Mouse (Mus musculus) midbrain, embryonic 15.5 days (tissue): ENCODE measurements around the gene Nyap2. TPM values are rescaled to one million over a fixed set of nuclear protein-coding genes. Genes with fewer than 3 reads are reported as not detected.
A peak's percentile ranks its signal among the peaks of the same experiment; 100 is the strongest.
"Not testable (repeated sequence)": the region's sequence is repeated elsewhere in the genome, so short reads cannot be mapped to it uniquely, and the experiment has no call there.

Experiments
- ATAC-seq: fragments of 200-750 bp; cut with Nextera tagmentation; replicated peaks from 2 replicates; pipeline ENCODE4 v1.8.0; 2017; ENCODE audit warnings: moderate TSS enrichment
- H3K27ac ChIP-seq: fragments of 300-500 bp; sonication (generic); 2 replicates; pipeline ENCODE4 v1.5.1; 2015; ENCODE audit warnings: mild to moderate bottlenecking, inconsistent platforms
- H3K27me3 ChIP-seq: fragments of 300-500 bp; sonication (generic); replicated peaks from 2 replicates; pipeline ENCODE4 v1.6.1; 2015; ENCODE audit warnings: inconsistent platforms
- H3K36me3 ChIP-seq: fragments of 300-500 bp; sonication (generic); replicated peaks from 2 replicates; pipeline ENCODE4 v1.6.1; 2015; ENCODE audit warnings: inconsistent platforms
- H3K4me1 ChIP-seq: fragments of 300-500 bp; sonication (generic); 2 replicates; pipeline ENCODE4 v1.6.1; 2015; ENCODE audit warnings: inconsistent platforms
- H3K4me2 ChIP-seq: fragments of 300-500 bp; sonication (generic); 2 replicates; pipeline ENCODE4 v1.6.1; 2015; ENCODE audit warnings: inconsistent platforms, mild to moderate bottlenecking, moderate library complexity
- H3K4me3 ChIP-seq: fragments of 300-500 bp; sonication (generic); 2 replicates; pipeline ENCODE4 v1.5.1; 2015; ENCODE audit warnings: mild to moderate bottlenecking, inconsistent platforms
- H3K9ac ChIP-seq: fragments of 300-500 bp; sonication (generic); 2 replicates; pipeline ENCODE4 v1.6.1; 2015; ENCODE audit warnings: mild to moderate bottlenecking, inconsistent platforms
- H3K9me3 ChIP-seq: fragments of 300-500 bp; sonication (generic); 2 replicates; pipeline ENCODE4 v1.6.1; 2016; ENCODE audit warnings: inconsistent platforms
- WGBS: fragments of 180-500 bp; shearing (Covaris S2); methylation state at CpG from one replicate; pipeline ENCODE4 v1.1.7; 2015; ENCODE audit warnings: mixed read lengths; 5-methylcytosine and 5-hydroxymethylcytosine counted together
- polyA plus RNA-seq: library from polyadenylated mRNA; unstranded; fragments of >200 nt; fragmentation: Nextera tagmentation; extraction: Ambion mirVana; gene quantifications from 2 replicates; pipeline ENCODE4 v1.2.1, GENCODE M21; 2015

Gene Nyap2
- polyA plus RNA-seq, 1 experiment from 2014 or later = 12.5 TPM

DNA sequence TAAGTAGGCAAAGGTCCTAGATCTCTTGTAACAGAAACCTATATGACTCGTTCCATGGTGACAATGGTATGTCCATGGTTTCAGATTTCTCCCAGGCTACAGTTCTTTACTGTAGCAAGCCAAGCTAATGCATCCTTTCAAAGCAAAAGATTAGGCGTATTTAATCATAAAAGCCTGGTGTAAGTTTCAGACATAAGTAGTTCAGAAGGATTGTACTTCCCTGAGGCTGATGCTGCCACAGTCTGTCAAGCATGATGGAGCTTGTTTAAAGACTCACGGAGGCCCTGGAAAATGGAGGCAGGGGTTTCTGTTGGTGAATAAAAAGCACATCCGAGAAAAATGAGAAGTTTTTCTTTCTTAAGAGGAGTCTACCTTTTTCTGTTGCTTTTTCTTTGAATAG, 134.7 kb downstream of the Nyap2 start:
- no peak overlapping the region for H3K4me3 ChIP-seq
- ATAC-seq = no peak
- no peaks in the 10 kb centered on the region for H3K27me3 ChIP-seq
- H3K36me3 ChIP-seq = no peaks in the 10 kb centered on the region
- no peaks in the 10 kb centered on the region for H3K4me1 ChIP-seq
- no peak overlapping the region for H3K9ac ChIP-seq
- H3K27ac ChIP-seq = no peak overlapping the region
- no peak overlapping the region for H3K4me2 ChIP-seq
- WGBS = 62% methylated on average over 4 of the region's 4 CpGs
- H3K9me3 ChIP-seq = no peaks in the 10 kb centered on the region

DNA sequence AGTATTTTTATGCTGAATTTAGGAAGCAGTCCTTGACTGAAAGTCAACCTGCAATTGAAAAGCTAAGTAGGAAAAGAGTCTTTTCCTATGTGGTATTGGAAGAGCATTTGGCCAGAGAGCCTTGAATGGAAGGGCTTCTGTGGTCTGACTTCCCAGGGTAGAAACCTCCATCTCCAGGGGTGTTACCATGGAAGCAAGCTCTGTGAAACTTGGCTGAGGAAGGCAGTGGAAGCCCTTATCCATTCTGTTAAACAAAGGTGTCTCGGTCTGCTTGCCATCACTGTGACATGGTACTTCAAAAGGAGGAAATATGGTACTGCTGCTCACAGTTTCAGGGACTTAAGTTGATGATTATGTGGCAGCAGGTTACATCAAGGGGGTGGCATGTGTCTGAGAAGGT, 143.0 kb downstream of the Nyap2 start:
- ATAC-seq = no peak

DNA sequence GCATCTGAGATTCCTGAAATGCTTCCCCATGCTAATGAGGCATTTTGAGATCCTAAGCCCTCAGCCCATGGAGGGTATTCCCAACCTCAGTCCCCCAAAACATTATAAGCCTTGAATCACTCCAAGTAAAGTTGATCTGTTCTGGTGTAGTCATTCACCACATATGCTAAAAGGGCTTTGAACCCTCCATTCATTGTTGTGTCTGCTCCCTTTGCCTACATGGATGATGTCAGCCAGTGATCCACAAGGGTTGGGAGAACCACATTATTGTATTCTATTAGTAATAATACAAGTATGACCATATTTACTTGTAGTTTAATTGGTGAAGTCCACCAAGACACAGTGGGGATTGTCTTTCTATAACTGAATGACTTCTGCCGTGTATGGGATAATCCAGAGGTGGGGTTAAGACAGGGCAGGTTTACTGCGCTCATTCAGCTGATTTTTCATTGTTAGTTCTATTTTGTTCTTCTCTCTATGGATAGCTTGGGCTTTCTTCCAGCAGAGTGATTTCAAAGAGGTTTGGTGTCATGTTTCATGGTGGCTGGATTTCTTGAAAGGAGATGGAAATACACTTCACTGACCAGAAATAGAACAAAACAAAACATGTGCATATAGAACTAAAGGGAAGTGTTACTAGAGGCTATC, 155.1 kb downstream of the Nyap2 start:
- H3K36me3 ChIP-seq = no peaks in the 10 kb centered on the region
- no peaks in the 10 kb centered on the region for H3K4me1 ChIP-seq
- no peak for ATAC-seq
- no peaks in the 10 kb centered on the region for H3K27me3 ChIP-seq
- H3K27ac ChIP-seq = no peak overlapping the region
- H3K9ac ChIP-seq = no peak overlapping the region
- 13% methylated on average over 2 of the region's 2 CpGs for WGBS
- H3K4me3 ChIP-seq = no peak overlapping the region
- no peaks in the 10 kb centered on the region for H3K9me3 ChIP-seq
- H3K4me2 ChIP-seq = no peak overlapping the region

More for the DNA sequence above, 143.0 kb downstream of the Nyap2 start:
- H3K4me1 ChIP-seq = no peaks in the 10 kb centered on the region
- H3K27ac ChIP-seq = no peak overlapping the region
- no peak overlapping the region for H3K4me2 ChIP-seq
- 12% methylated on average over 1 of the region's 1 CpGs for WGBS
- no peak overlapping the region for H3K9ac ChIP-seq
- no peaks in the 10 kb centered on the region for H3K27me3 ChIP-seq
- H3K4me3 ChIP-seq = no peak overlapping the region
- no peaks in the 10 kb centered on the region for H3K9me3 ChIP-seq
- H3K36me3 ChIP-seq = no peaks in the 10 kb centered on the region

DNA sequence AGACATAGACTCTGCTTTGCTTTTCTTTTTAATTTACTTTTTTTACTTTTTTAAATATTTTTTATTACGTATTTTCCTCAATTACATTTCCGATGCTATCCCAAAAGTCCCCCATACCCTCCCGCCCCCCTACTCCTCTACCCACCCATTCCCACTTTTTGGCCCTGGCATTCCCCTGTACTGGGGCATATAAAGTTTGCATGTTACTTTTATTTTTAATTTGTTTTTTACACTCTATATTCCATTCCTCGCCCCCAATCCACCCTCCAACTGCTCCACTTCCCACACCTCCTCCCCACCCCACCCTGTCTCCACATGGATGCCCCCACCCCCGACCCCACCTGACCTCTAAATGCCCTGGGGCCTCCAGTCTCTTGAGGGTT, 155.6 kb downstream of the Nyap2 start:
- H3K4me1 ChIP-seq, H3K9me3 ChIP-seq, H3K27me3 ChIP-seq, H3K9ac ChIP-seq, H3K27ac ChIP-seq, ATAC-seq, H3K4me3 ChIP-seq, H3K36me3 ChIP-seq, H3K4me2 ChIP-seq: not testable (repeated sequence)
- WGBS = 61% methylated on average over 5 of the region's 5 CpGs

DNA sequence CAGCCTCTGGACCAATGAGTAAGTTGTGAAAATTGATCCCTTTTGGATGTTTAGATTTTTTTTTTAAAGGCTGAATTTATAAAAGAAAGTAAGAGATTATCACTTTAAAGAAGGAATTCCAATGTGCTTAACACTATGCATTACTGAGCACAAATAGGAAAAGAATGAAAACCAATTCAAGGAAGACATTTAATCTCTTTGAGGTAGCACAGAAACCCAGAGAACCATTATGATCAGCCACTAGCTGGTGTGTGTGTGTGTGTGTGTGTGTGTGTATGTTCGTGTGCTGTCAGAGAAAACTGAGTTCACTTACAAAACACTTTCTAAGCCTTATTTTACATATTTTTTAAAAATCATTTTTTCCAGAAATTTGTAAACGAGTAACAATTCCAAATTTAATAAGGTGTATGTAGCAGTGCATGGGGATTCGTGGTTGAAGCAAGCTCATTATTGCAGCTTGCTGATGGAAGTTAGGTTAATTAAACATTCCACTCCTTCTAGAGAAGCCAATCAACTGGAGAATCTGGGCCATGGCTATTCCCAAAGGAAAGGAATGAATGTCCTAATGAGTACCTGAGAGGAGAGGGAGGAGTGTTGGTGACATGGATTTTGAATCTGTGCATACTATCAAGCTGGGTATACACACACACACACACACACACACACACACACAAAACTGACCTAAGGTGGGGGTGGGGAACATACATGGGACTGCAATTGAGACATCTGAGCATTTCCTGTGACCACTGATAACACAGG, 171.9 kb downstream of the Nyap2 start:
- Histone ChIP-seq H3K9me3 (no peaks in the 10 kb centered on the region), H3K4me3 (no peak overlapping the region), H3K36me3 (no peaks in the 10 kb centered on the region), H3K4me1 (no peaks in the 10 kb centered on the region), H3K27ac (no peak overlapping the region), H3K9ac (no peak overlapping the region), H3K4me2 (no peak overlapping the region), H3K27me3 (no peaks in the 10 kb centered on the region)
- peak; percentile 58; the same call in 1 of the 2 replicates for ATAC-seq
- 37% methylated on average over 3 of the region's 3 CpGs for WGBS

DNA sequence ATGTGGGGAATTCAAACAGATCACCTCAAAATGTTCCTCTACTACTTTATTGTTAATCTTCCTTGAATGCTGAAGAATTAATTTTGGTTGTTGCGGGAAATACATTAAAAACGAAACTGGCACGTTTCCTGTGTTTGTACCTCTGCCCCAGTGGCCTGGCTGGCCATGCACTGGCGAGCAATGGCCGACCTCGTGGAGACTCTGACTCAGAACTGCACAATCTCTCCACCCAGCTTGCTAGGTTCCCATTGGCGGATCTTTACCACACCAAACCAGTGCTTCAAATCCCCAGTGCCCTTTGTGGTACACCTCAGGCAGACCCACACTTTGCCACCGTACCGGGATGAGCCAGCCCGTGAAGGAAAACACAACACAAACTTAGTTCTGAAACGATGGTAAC, 173.3 kb downstream of the Nyap2 start:
- 91% methylated on average over 11 of the region's 11 CpGs for WGBS
- Histone ChIP-seq H3K27me3 (no peaks in the 10 kb centered on the region), H3K27ac (no peak overlapping the region), H3K4me3 (no peak overlapping the region), H3K4me2 (no peak overlapping the region), H3K4me1 (no peaks in the 10 kb centered on the region), H3K9ac (no peak overlapping the region), H3K36me3 (no peaks in the 10 kb centered on the region), H3K9me3 (no peaks in the 10 kb centered on the region)
- ATAC-seq = no peak

DNA sequence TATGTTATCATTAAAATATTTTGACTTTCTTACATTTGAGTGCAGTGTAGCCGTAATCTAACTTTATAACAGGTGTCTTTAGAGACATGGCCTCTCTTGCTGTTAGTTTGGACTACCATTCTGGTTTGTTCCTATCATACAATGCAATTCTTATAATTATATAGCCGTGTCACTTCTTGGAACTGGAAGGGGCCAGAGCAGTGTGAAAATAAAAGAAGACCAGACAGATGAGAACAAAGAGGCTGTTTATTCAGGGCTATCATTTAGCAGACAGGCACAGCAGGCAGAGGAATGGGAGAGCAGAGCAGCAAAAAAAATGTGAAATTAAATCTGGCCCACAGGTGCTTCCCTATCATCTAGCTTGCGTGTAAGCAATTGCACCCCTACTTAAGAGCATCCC, 189.7 kb downstream of the Nyap2 start:
- no peak for ATAC-seq
- Histone ChIP-seq H3K9ac (no peak overlapping the region), H3K9me3 (no peaks in the 10 kb centered on the region), H3K36me3 (no peaks in the 10 kb centered on the region), H3K27me3 (no peaks in the 10 kb centered on the region), H3K4me2 (no peak overlapping the region), H3K4me3 (no peak overlapping the region), H3K27ac (no peak overlapping the region), H3K4me1 (no peaks in the 10 kb centered on the region)
- WGBS = 48% methylated on average over 3 of the region's 3 CpGs

DNA sequence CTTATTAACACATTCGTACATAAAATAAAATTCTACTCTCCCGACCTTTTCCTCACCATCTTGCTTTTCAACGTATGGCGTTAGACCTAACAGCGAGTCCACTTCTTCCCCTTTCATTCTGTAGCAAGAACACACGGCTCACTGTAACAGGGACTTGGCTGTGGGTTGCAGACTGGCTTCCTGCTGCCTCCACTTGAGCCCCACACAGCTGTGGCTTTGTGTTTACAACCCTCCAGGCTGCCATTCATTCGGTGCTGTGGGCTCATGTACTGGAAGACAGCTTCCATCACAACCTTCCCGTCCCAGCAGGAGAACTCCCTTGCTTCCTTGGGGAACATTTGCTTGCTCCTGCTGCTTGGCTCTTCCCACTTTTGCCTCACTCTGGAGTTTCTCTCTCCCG, 204.2 kb downstream of the Nyap2 start:
- H3K4me2 ChIP-seq = no peak overlapping the region
- no peaks in the 10 kb centered on the region for H3K4me1 ChIP-seq
- H3K27ac ChIP-seq = no peak overlapping the region
- no peak; the same call in 1 of the 2 replicates for ATAC-seq
- no peak overlapping the region for H3K9ac ChIP-seq
- no peaks in the 10 kb centered on the region for H3K9me3 ChIP-seq
- H3K36me3 ChIP-seq = no peaks in the 10 kb centered on the region
- H3K27me3 ChIP-seq = no peaks in the 10 kb centered on the region
- WGBS = 53% methylated on average over 9 of the region's 9 CpGs
- H3K4me3 ChIP-seq = no peak overlapping the region

DNA sequence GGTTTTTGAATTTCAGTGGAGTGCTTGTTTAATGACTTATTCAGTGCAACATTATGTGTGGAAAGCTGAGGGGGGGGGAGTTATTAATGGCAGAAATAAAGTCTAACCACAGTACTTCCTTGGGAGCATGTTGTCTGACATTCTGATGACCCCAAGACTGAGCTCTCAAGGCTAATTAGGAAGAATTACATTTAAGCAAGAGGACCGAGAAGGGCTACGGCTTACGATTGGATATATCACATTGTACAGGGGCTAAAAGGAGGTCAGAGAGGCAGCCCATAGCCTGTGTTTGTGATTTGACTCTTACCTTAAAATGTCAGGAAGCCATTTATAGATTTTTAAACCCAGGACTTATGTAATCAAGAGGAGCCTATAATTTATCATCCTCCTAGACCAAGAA, 208.9 kb downstream of the Nyap2 start:
- H3K9me3 ChIP-seq = no peaks in the 10 kb centered on the region
- no peak overlapping the region for H3K4me3 ChIP-seq
- WGBS = 76% methylated on average over 3 of the region's 3 CpGs
- H3K36me3 ChIP-seq = no peaks in the 10 kb centered on the region
- ATAC-seq = no peak
- no peak overlapping the region for H3K4me2 ChIP-seq
- H3K27ac ChIP-seq = no peak overlapping the region
- no peaks in the 10 kb centered on the region for H3K27me3 ChIP-seq
- H3K9ac ChIP-seq = no peak overlapping the region
- H3K4me1 ChIP-seq = 0 out of 2 replicates have a peak, but pooled peaks cover 2% of the 10 kb centered on the region

DNA sequence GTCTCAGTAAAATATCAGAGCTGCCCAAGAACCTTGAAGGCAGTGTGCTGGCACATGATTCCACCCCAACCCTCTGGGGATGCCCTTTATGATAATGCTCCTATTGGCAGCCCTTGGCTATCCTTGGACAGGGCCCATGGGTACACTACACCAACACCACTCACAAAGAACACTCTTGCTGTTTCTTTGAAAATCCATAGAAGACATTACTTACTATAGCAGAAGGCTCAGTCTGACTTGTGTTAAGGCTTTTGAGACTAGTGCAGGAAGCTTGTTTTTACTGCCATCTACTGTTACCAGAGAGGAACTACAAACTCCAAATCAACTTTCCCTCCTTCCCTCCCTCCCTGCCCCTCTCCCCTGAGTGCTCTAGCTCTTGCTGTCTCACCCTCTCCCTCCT, 210.3 kb downstream of the Nyap2 start:
- ATAC-seq = peak; percentile 93

DNA sequence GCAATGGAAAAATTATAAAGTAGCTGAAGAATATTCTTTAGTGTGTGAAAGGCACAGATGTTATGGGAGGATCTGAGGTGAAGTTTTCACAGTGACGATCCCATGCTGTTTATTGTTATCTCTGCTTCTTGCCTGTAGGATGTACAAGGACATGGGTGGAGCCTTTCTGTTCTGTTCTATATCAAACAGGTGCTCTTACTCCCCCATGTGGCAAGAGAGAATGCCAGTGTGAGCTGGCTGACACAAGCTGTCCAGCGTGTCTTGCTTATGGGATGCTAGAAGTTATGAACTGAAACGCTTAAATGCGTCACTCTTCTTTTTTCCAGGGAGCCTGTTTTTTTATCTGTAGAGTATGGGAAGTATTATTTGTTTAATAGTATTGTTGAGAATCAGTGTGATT, 224.0 kb downstream of the Nyap2 start:
- no peaks in the 10 kb centered on the region for H3K9me3 ChIP-seq
- no peaks in the 10 kb centered on the region for H3K36me3 ChIP-seq
- H3K4me3 ChIP-seq = no peak overlapping the region
- 46% methylated on average over 4 of the region's 4 CpGs for WGBS
- no peak overlapping the region for H3K4me2 ChIP-seq
- no peak overlapping the region for H3K9ac ChIP-seq
- H3K27ac ChIP-seq = no peak overlapping the region
- no peaks in the 10 kb centered on the region for H3K27me3 ChIP-seq
- ATAC-seq = peak; percentile 48; the same call in 1 of the 2 replicates
- H3K4me1 ChIP-seq = no peaks in the 10 kb centered on the region

More for the DNA sequence above, 210.3 kb downstream of the Nyap2 start:
- Histone ChIP-seq H3K36me3 (no peaks in the 10 kb centered on the region), H3K27ac (no peak overlapping the region), H3K27me3 (no peaks in the 10 kb centered on the region), H3K4me1 (0 out of 2 replicates have a peak, but pooled peaks cover 2% of the 10 kb centered on the region), H3K9me3 (no peaks in the 10 kb centered on the region), H3K9ac (no peak overlapping the region), H3K4me2 (no peak overlapping the region), H3K4me3 (no peak overlapping the region)

DNA sequence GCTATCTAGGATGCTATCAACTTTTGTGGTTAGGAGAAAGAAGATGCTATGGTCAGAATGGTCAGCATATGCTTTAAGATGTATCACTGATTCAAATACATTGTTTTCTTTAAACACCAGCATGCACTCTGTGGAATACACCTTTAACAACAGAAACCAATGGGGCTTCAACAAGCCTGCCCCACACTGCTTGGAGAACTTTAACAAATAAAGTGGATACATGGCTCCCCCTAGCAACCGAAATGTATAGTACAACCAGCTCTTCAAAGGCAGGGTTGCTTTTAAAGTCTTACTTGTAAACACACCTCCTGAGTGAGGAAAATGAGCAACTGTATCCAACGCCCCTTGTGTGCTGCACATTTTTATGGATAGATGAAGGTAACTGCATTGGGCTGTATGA, 224.9 kb downstream of the Nyap2 start:
- Histone ChIP-seq H3K27ac (no peak overlapping the region), H3K9me3 (no peaks in the 10 kb centered on the region), H3K36me3 (no peaks in the 10 kb centered on the region), H3K9ac (no peak overlapping the region), H3K4me2 (no peak overlapping the region), H3K4me1 (no peaks in the 10 kb centered on the region), H3K27me3 (no peaks in the 10 kb centered on the region), H3K4me3 (no peak overlapping the region)
- peak; percentile 74 for ATAC-seq
- WGBS = 8% methylated on average over 2 of the region's 2 CpGs

DNA sequence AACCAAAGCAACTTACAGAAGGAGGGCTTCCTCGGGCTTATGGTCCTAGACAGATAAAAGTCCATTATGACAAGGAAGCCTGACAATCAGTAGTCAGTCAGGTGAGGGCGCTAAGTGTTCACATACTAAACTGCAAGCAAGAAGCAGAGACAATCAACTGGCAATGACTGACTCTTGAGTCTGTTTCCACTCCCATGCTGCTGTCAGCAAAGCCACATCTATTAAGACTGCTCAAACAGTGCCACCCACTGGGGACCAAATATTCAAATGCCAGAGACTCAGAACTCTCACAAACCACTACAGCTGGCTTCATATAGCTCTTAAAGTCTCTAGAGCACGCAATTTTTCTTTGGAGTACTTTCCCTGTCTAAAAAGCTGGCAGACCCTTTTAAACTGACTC, 226.6 kb downstream of the Nyap2 start:
- Histone ChIP-seq H3K9ac (no peak overlapping the region), H3K4me2 (no peak overlapping the region), H3K27ac (no peak overlapping the region), H3K36me3 (no peaks in the 10 kb centered on the region), H3K4me3 (no peak overlapping the region), H3K27me3 (no peaks in the 10 kb centered on the region), H3K9me3 (no peaks in the 10 kb centered on the region), H3K4me1 (no peaks in the 10 kb centered on the region)
- no peak for ATAC-seq
- WGBS = 58% methylated on average over 3 of the region's 3 CpGs
